Mouse (Mus musculus) liver, postnatal 0 days (tissue): ENCODE measurements around the gene Edem3.

ENCODE experiments used
- CTCF ChIP-seq: sonication (generic); IDR thresholded peaks from 2 replicates; pipeline ENCODE4 v1.5.1; 2016; ENCODE audit warnings: antibody characterized with exemption, low read depth
- EP300 ChIP-seq: IDR thresholded peaks from 2 replicates; pipeline ENCODE4 v1.6.1; 2016; ENCODE audit warnings: antibody characterized with exemption, low read depth, mild to moderate bottlenecking

DNA sequence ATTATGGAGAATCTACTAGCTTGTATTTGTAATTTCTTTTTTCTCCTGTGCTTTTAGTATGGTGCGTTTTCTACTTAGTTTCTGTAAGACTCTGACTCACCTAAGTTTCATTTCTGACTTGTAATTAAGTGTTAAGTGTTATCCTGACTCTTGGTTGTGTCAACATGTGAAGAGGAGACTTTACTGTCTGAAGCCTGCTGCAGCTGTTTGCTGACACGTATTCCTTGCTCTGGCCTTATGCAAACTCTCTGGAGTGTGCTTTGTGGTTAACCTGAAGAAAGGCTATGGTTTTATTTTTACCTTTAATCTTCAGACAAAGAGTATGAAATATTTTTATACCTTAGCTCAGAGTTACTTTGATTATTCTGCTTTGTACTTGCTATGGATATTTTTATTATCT, 11.0 kb downstream of the Edem3 start:
- no peak for TF ChIP-seq CTCF
- no peak for TF ChIP-seq EP300
